Mouse (Mus musculus) midbrain, postnatal 0 days (tissue): ENCODE measurements around the gene Nim1k. TPM values are rescaled to one million over a fixed set of nuclear protein-coding genes. Genes with fewer than 3 reads are reported as not detected.
A peak's percentile ranks its signal among the peaks of the same experiment; 100 is the strongest.

Experiments used
- ATAC-seq: fragments of 200-750 bp; cut with Nextera tagmentation; 2 replicates; pipeline ENCODE4 v1.8.0; 2017; ENCODE audit warnings: moderate number of reproducible peaks, mild to moderate bottlenecking, moderate TSS enrichment, moderate library complexity; ENCODE audit not compliant: low FRiP score
- DNase-seq: peaks from one replicate; pipeline ENCODE4 v3.0.0-alpha.2; 2015; ENCODE audit warnings: low spot score
- H3K27ac ChIP-seq: fragments of 300-500 bp; sonication (generic); 2 replicates; pipeline ENCODE4 v1.5.1; 2014; ENCODE audit warnings: low read depth, mild to moderate bottlenecking, low read length, mixed read lengths
- H3K27me3 ChIP-seq: fragments of 300-500 bp; sonication (generic); 2 replicates; pipeline ENCODE4 v1.6.1; 2014; ENCODE audit warnings: low read length, control low read depth, mixed read lengths; ENCODE audit not compliant: insufficient read depth
- H3K36me3 ChIP-seq: fragments of 300-500 bp; sonication (generic); 2 replicates; pipeline ENCODE4 v1.6.1; 2014; ENCODE audit warnings: low read length, control low read depth, mixed read lengths; ENCODE audit not compliant: insufficient read depth
- H3K4me1 ChIP-seq: fragments of 300-500 bp; sonication (generic); 2 replicates; pipeline ENCODE4 v1.6.1; 2014; ENCODE audit warnings: mild to moderate bottlenecking, control low read depth, antibody characterized with exemption, low read length, mixed read lengths; ENCODE audit not compliant: insufficient read depth
- H3K4me2 ChIP-seq: fragments of 300-500 bp; sonication (generic); 2 replicates; pipeline ENCODE4 v1.6.1; 2014; ENCODE audit warnings: low read depth, mild to moderate bottlenecking, low read length, mixed read lengths; ENCODE audit not compliant: poor library complexity, severe bottlenecking
- H3K4me3 ChIP-seq: fragments of 300-500 bp; sonication (generic); 2 replicates; pipeline ENCODE4 v1.5.1; 2014; ENCODE audit warnings: low read depth, mild to moderate bottlenecking, low read length, moderate library complexity
- H3K9ac ChIP-seq: fragments of 300-500 bp; sonication (generic); replicated peaks from 2 replicates; pipeline ENCODE4 v1.6.1; 2014; ENCODE audit warnings: mild to moderate bottlenecking, low read length, moderate library complexity, mixed read lengths; ENCODE audit not compliant: poor library complexity, severe bottlenecking
- H3K9me3 ChIP-seq: fragments of 300-500 bp; sonication (generic); 2 replicates; pipeline ENCODE4 v1.6.1; 2016; ENCODE audit warnings: low read length, control low read depth
- CTCF ChIP-seq: IDR thresholded peaks from 2 replicates; pipeline ENCODE4 v1.5.1; 2016; ENCODE audit warnings: antibody characterized with exemption, mild to moderate bottlenecking
- WGBS: fragments of 180-500 bp; shearing (Covaris S2); extraction: QIAGEN DNeasy Blood & Tissue Kit; methylation state at CpG from one replicate; pipeline ENCODE4 v1.1.7; 2014; 5-methylcytosine and 5-hydroxymethylcytosine counted together
- polyA plus RNA-seq: library from polyadenylated mRNA; unstranded; fragments of >200 nt; fragmentation: Nextera tagmentation; extraction: Ambion mirVana; gene quantifications from 2 replicates; pipeline ENCODE4 v1.2.1, GENCODE M21; 2015
- total RNA-seq: library from RNA; depleted of rRNA; stranded (reverse); fragments of >200 nt; gene quantifications from 2 replicates; pipeline ENCODE4 v1.2.3, GENCODE M21; 2014; rRNA removed

Nim1k gene
- 9.5 and 10.3 TPM in 2 replicates for total RNA-seq
- 8.6 and 8.7 TPM in 2 replicates for polyA plus RNA-seq

- Histone ChIP-seq H3K4me3 (peak within 1 kb of the TSS; percentile 77), H3K9me3 (no peaks in the 10 kb centered on the region), H3K27me3 (no peaks in the 10 kb centered on the region), H3K9ac (peak within 1 kb of the TSS; percentile 87), H3K4me1 (peaks cover 8% of the 10 kb centered on the region; the same call in 1 of the 2 replicates), H3K4me2 (peak within 1 kb of the TSS; percentile 89), H3K27ac (peak within 1 kb of the TSS; percentile 86), H3K36me3 (peaks cover under 1% of the 10 kb centered on the region; the same call in 1 of the 2 replicates)
- ATAC-seq: peak; percentile 95
- WGBS: 1% methylated on average over 42 of the region's 43 CpGs
- TF ChIP-seq CTCF: peak; percentile 12; the same call in 1 of the 2 replicates
- DNase-seq: peak; percentile 95
Measured at GRCm38 (mm10) chr13:119755681-119756471, at the start of gene Nim1k. Gene Nim1k, minus strand, starts transcription at chr13:119755882.

DNA sequence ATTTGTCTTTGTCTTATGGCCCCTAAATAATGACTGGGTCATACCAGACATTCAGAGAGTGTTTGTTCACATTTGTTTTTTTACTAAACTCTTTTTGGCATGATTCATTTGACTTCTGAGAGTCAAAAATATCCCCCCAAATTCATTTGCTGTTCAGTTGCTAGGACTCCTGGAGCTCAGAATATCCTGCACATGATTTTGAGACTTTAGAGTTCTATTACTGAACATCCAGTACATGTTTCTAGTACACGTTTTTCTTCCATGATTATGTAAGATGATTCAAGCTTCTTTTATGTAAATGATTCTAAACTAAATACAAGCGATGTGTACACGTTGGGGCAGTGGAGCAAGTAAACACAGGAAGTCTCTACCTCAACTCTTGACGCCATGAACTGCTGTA lies 42.0 kb upstream of the Nim1k start:
- 71% methylated on average over 4 of the region's 4 CpGs for WGBS
- DNase-seq: no peak
- Histone ChIP-seq H3K36me3 (no peaks in the 10 kb centered on the region), H3K27me3 (no peaks in the 10 kb centered on the region), H3K4me2 (no peak overlapping the region), H3K27ac (no peak overlapping the region), H3K9me3 (no peaks in the 10 kb centered on the region), H3K4me1 (no peaks in the 10 kb centered on the region), H3K4me3 (no peak overlapping the region), H3K9ac (no peak overlapping the region)
- no peak for ATAC-seq
- no peak for TF ChIP-seq CTCF

DNA sequence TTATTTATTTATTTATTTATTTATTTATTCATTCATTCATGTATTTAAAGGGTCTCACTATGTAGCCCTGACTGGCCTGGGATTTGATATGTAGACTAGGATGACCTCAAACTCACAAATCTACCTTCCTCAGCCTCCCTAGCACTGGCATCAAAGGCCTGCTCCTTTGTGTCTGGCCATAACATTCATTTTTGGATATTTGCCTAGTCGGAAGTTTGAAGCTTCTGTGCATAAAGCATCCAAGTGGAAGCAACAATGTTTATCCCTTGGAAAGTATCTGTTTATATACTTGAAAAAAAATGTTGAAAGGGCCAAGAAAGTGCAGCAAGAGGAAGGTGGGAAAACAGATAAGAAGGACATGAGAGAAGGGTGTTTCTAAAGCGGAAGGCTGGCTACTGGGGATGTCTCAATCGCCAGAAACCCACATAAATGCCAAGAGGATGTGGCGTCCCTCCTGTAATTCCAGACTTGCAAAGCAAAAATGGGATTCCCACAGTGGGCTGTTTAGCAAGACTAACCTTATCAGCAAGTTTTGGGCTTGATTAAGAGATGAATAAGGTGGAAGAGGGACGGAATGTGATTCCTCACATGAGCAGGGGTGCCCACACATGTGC lies 37.2 kb upstream of the Nim1k start:
- DNase-seq (no peak), ATAC-seq (no peak)
- Histone ChIP-seq H3K27me3 (no peaks in the 10 kb centered on the region), H3K4me2 (no peak overlapping the region), H3K36me3 (no peaks in the 10 kb centered on the region), H3K27ac (no peak overlapping the region), H3K4me3 (no peak overlapping the region), H3K9ac (no peak overlapping the region), H3K4me1 (no peaks in the 10 kb centered on the region), H3K9me3 (no peaks in the 10 kb centered on the region)
- WGBS: 89% methylated on average over 5 of the region's 5 CpGs
- no peak for TF ChIP-seq CTCF

DNA sequence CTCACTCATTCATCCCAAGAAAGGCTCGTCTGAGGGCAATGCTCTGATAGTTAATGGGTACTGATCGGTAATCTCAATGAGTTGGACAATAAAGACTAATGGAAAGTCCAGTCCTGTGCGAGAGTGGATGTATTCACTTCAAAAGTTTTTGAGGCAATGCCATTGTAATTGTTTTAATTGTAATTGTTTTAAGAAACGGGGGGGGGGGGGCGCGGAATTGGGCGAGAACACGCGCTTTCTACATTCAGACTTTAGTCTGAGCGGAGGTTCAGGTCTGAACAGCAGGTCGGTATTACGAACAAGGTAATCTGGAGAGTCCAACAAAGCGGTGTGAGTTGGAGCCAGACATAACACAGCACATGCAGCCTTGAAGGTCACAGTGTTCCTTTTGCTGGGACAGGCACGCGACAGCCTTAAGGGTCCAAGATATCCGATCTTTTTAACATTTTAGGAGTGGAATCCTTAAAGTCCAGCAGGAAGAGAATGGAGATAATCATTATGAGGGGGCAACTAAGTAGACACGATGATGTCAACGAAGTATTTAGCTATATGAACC lies 36.0 kb upstream of the Nim1k start:
- Histone ChIP-seq H3K27me3 (no peaks in the 10 kb centered on the region), H3K4me2 (peak overlapping the region; percentile 57), H3K9me3 (no peaks in the 10 kb centered on the region), H3K36me3 (peaks cover 4% of the 10 kb centered on the region; the same call in 1 of the 2 replicates), H3K27ac (peak overlapping the region; percentile 95; the same call in 1 of the 2 replicates), H3K9ac (peak overlapping the region; percentile 83), H3K4me1 (no peaks in the 10 kb centered on the region), H3K4me3 (peak overlapping the region; percentile 87)
- DNase-seq (peak; percentile 5), ATAC-seq (no peak)
- no peak for TF ChIP-seq CTCF
- WGBS: 4% methylated on average over 18 of the region's 18 CpGs

DNA sequence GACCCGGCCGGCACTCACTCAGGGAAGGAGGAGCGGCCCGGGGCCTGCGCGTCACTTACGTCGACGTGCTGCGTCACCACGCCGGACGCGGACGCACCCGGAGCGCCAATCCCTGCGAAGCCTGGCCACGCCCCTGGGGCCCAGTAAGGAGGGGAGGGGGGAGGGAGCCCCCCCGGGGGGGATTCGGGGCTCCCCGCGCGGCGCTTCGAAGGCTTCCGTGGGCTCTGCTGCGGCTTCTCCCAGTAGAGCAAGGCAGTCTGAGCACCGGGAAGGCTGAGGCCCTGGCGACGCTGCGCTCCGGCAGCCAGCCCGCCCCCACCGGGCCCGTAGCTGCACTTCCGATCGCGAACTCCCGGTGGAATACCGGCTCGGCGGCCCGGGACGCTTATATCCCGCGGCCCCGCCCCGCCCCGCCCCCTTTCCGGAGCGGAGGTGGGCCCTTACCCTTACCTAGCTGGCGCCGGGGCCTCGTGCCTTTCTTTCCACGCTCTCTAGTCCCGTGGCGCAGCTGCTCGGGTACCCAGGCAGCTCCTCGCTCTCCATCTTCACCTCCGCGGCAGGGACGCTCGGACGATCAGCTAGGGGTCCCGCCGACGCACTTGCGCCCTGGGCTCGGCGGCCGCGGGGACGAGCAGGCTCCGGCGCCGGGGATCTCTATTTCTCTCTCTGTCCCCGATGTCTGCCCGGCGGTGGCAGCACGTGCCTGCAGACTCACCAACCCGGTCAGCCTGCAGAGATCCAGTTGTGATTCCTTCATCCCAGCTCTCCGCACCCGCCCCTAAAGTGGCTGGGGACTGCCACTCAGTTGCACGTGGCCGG lies 35.3 kb upstream of the Nim1k start, which contains the start of gene Zfp131:
Zfp131 (minus strand) TSS at position 129 of the 819 bp plus-strand sequence.
- peak within 1 kb of the TSS; percentile 61 for H3K4me2 ChIP-seq
- H3K9me3 ChIP-seq: no peaks in the 10 kb centered on the region
- under 1% methylated on average over 46 of the region's 86 CpGs for WGBS
- H3K36me3 ChIP-seq: peaks cover 6% of the 10 kb centered on the region; the same call in 1 of the 2 replicates
- peak within 1 kb of the TSS; percentile 87 for H3K4me3 ChIP-seq
- no peaks in the 10 kb centered on the region for H3K27me3 ChIP-seq
- H3K4me1 ChIP-seq: no peaks in the 10 kb centered on the region
- peak; percentile 97 for ATAC-seq
- DNase-seq: peak; percentile 97
- TF ChIP-seq CTCF: no peak
- H3K9ac ChIP-seq: peak within 1 kb of the TSS; percentile 83
- peak within 1 kb of the TSS; percentile 95 for H3K27ac ChIP-seq
